Mouse (Mus musculus) hindbrain, embryonic 15.5 days (tissue): Measurements from ENCODE around the gene Whamm. TPM values are rescaled to one million over a fixed set of nuclear protein-coding genes. Genes with fewer than 3 reads are reported as not detected.

Experiments
- microRNA counts: library from miRNA; unstranded; fragments of <30 nt; microRNA quantifications from one replicate; lab custom pipeline; 2016
- polyA plus RNA-seq: library from polyadenylated mRNA; unstranded; fragments of >200 nt; fragmentation: Nextera tagmentation; extraction: Ambion mirVana; gene quantifications from 2 replicates; pipeline ENCODE4 v1.2.1, GENCODE M21; 2015

The Whamm gene
- polyA plus RNA-seq, 1 experiment from 2014 or later: 6.6 TPM

MicroRNAs within 50 kb of the gene (microRNA counts, 519-probe panel; counts per million panel counts)
- not detected for microRNA mmu-miR-1839-3p (lab: Ali Mortazavi, UCI)
- 2,945 counts per million, percentile 57 among the panel's probes with 10 or more counts for microRNA mmu-miR-1839-5p (lab: Ali Mortazavi, UCI)

Other genes starting within 250 kb of the Whamm start
- gene Rps17, start 226.0 kb upstream of the Whamm start, polyA plus RNA-seq: 710 and 778 TPM in 2 replicates
- gene Cpeb1, start 115.8 kb upstream of the Whamm start, polyA plus RNA-seq: 5.7 and 6.2 TPM in 2 replicates
- gene Ap3b2, start 77.3 kb upstream of the Whamm start, polyA plus RNA-seq: 133 and 147 TPM in 2 replicates
- not detected in 2 replicates for gene BC048679, start 73.0 kb upstream of the Whamm start, polyA plus RNA-seq
- gene Fsd2, start 4.3 kb upstream of the Whamm start, polyA plus RNA-seq: 0.12 and 0.29 TPM in 2 replicates
- gene Homer2, start 136.3 kb downstream of the Whamm start, polyA plus RNA-seq: 29.6 and 34.4 TPM in 2 replicates
- 129 and 137 TPM in 2 replicates for gene Ramac, start 191.7 kb downstream of the Whamm start, polyA plus RNA-seq
- gene 3110040N11Rik, start 218.2 kb downstream of the Whamm start, polyA plus RNA-seq: 44.7 and 49.8 TPM in 2 replicates